Mouse (Mus musculus) ES-CJ7 (cell line): Measurements from ENCODE around the gene Sh3bgr.

Experiments
- DNase-seq: peaks from one replicate; pipeline ENCODE4 v3.0.0; 2011; ENCODE audit warnings: low read depth, low spot score

The Sh3bgr gene

GRCm38 (mm10) chr16:96209789-96210188 is 9.5 kb downstream of the Sh3bgr start:
- DNase-seq, result no peak

DNA sequence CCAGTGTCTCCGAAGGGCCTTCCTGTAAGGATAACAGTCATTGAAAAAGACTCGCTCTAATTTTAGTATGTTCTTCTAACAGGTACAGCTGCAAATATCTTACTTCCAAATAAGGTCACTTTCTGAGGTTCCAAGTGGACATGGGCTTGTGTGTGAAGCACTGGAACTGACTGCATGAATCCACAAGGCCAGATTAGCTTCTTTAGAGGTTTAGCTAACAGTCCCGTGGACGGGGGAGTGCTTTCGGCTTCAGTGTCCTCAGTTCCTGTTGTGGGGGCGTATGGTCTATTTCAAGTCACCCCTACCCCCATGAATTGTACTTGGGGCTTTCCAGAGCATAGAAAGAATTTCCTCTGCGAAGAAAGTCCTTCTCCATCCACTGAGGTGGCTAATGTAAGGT is 10.6 kb downstream of the Sh3bgr start:
- no peak for DNase-seq

GRCm38 (mm10) chr16:96213027-96213426 is 12.8 kb downstream of the Sh3bgr start:
- no peak for DNase-seq

DNA sequence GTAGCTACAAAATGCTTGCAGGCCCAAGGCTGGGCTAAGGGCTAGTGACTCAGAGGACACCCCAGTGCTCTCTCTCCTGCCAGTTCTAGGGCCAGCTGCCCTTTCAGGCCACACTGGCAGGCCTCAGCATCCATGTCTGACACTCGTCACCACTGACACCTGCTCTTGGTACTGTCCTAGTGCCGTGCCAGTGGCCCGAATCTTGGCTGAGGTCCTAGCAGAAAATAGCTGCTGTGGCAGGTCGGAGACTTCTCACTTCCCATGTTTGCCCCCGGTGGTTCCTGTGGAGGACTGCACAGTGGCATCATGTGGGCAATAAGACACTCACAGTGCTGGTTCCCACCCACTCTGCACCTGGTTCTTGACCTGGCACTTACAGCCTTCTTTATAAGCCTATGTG is 21.2 kb downstream of the Sh3bgr start:
- DNase-seq, result no peak

DNA sequence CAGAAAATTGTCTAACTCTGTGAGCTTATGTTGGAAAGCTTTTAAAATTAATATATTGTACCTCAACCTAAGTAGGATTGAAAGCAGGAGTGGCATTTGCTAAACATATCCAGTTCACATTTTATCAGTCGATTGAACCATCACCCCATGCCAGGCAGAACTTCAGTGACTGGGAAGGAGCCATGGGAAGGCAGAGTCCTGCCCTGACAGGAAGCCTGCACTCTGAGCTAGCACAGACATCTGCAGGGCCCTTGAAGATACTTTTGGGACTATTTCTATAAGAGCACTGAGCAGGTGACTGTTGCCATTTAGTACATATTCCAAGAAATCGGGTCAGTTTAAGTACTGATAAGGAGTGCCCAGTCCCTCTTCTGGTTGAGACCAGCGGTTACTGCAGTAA is 21.7 kb downstream of the Sh3bgr start:
- no peak for DNase-seq

DNA sequence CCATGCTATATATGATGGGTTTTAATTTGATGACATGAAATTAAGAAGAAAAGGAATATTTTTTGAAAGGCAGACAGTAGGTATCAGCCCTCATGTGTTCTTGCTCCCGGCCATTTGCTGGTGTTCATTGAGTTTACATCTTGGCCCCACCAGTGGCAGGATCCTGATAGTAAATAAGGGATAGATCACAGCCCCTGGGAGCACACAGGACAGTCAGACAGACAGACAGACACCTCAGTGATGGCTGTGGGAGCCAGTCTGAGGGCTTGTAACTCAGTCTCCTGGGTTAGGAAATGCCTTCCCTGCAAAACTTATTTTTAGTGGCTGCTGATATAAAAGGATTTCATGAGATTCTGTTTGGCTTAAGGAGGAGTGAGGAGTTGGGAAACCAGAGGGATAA is 22.2 kb downstream of the Sh3bgr start:
- DNase-seq, result no peak

GRCm38 (mm10) chr16:96228438-96228837 is 28.2 kb downstream of the Sh3bgr start:
- no peak for DNase-seq

- no peak for DNase-seq
Observed at GRCm38 (mm10) chr16:96229044-96229555, 28.9 kb downstream of the Sh3bgr start.

GRCm38 (mm10) chr16:96230411-96230810 is 30.2 kb downstream of the Sh3bgr start:
- DNase-seq, result peak; percentile 69

- no peak for DNase-seq
Observed at GRCm38 (mm10) chr16:96231251-96231650, 31.0 kb downstream of the Sh3bgr start.

GRCm38 (mm10) chr16:96231974-96232373 is 31.7 kb downstream of the Sh3bgr start:
- DNase-seq, result no peak

GRCm38 (mm10) chr16:96233996-96234395 is 33.7 kb downstream of the Sh3bgr start:
- no peak for DNase-seq

GRCm38 (mm10) chr16:96235366-96235970 is 35.2 kb downstream of the Sh3bgr start, which contains the start of gene B3galt5:
Gene B3galt5, plus strand, starts transcription at chr16:96235801.
- no peak for DNase-seq

DNA sequence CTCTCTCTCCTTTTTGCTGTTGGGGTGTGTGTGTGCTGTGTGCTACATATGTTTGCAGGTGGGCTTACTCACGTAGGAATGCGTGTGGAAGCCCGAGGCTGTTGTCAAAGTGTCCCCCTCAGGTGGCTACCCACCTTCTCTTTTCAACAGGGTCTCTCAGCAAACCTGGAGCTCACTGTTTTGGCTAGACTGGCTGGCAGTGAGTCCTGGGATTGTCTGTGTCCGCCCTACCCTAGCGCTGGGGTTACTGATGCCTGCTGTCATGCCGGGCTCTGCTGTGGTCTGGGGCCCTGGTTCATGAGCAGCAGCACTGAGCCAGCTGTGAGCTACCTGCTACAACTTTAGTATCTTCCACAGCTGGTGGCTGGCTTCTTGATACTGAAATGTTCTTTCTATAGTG is 44.2 kb downstream of the Sh3bgr start:
- no peak for DNase-seq

DNA sequence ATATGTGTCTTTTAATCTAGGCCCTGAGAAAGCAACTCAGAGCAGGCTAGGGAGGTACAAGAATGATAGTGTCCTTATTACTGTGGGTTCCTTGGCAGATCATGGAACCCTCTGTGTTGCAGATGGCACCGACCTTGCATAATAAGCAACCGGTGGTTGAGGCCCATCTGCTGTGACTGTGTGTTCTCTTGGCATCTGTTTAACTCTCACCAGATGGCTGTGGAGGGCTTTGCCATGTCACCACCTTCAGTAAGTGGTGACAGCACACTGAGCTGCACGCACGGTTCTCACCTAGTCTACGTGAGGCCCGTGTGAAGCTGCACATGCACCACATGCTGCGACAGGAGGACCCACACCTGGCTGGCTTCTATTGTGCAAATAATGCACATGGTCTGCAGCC is 49.4 kb downstream of the Sh3bgr start:
- DNase-seq, result no peak

GRCm38 (mm10) chr16:96252146-96252545 is 51.9 kb downstream of the Sh3bgr start:
- no peak for DNase-seq

GRCm38 (mm10) chr16:96258429-96258828 is 58.2 kb downstream of the Sh3bgr start:
- no peak for DNase-seq

DNA sequence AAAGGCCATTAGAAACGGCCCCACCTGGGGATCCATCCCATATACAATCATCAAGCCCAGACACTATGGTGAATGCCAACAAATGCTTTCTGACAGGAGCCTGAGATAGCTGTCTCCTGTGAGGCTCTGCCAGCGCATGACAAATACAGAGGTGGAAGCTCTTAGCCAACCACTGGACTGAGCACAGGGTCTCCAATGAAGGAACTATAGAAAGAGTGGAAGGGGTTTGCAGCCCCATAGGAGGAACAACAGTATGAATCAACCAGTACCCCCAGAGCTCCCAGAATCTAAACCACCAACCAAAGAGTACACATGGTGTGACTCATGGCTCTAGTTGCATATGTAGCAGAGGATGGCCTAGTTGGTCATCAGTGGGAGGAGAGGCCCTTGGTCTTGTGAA is 71.5 kb downstream of the Sh3bgr start:
- DNase-seq, result no peak

- DNase-seq, result no peak
Observed at GRCm38 (mm10) chr16:96272929-96273619, 72.8 kb downstream of the Sh3bgr start.

- DNase-seq, result no peak
Observed at GRCm38 (mm10) chr16:96276596-96276995, 76.3 kb downstream of the Sh3bgr start.
